Mouse (Mus musculus) thymus, adult 18-20 months (tissue): ENCODE data around the gene Tpst1.

ENCODE experiments used
- DNase-seq, 2 experiments: peaks; one replicate each; pipeline ENCODE4 v3.0.0; 2022; ENCODE audit warnings: mixed read lengths in 2 of 2

The Tpst1 gene

GRCm38 (mm10) chr5:130055688-130056087 is 17.4 kb upstream of the Tpst1 start:
- DNase-seq: no peak

- no peak for DNase-seq
Observed at GRCm38 (mm10) chr5:130056303-130056702, 16.8 kb upstream of the Tpst1 start.

- no peak for DNase-seq
Observed at GRCm38 (mm10) chr5:130059413-130060328, 13.5 kb upstream of the Tpst1 start.

- DNase-seq: no peak
Observed at GRCm38 (mm10) chr5:130060329-130060665, 12.8 kb upstream of the Tpst1 start.

GRCm38 (mm10) chr5:130062096-130062495 is 11.0 kb upstream of the Tpst1 start:
- DNase-seq: no peak

GRCm38 (mm10) chr5:130063760-130064159 is 9.4 kb upstream of the Tpst1 start:
- no peak for DNase-seq

GRCm38 (mm10) chr5:130065579-130065978 is 7.5 kb upstream of the Tpst1 start:
- no peak for DNase-seq

GRCm38 (mm10) chr5:130067841-130068264 is 5.3 kb upstream of the Tpst1 start:
- no peak for DNase-seq

- DNase-seq: no peak
Observed at GRCm38 (mm10) chr5:130074491-130074890, 1.4 kb downstream of the Tpst1 start.

- DNase-seq: no peak
Observed at GRCm38 (mm10) chr5:130076396-130076795, 3.3 kb downstream of the Tpst1 start.

- DNase-seq: no peak
Observed at GRCm38 (mm10) chr5:130078096-130078833, 5.1 kb downstream of the Tpst1 start.

- DNase-seq: no peak
Observed at GRCm38 (mm10) chr5:130078834-130079156, 5.7 kb downstream of the Tpst1 start.

GRCm38 (mm10) chr5:130079202-130080050 is 6.3 kb downstream of the Tpst1 start:
- peak; percentile 82 to 84 for DNase-seq

- DNase-seq: no peak
Observed at GRCm38 (mm10) chr5:130080051-130080681, 7.0 kb downstream of the Tpst1 start.

GRCm38 (mm10) chr5:130081181-130081881 is 8.2 kb downstream of the Tpst1 start:
- DNase-seq: no peak

GRCm38 (mm10) chr5:130082431-130082830 is 9.3 kb downstream of the Tpst1 start:
- DNase-seq: no peak

GRCm38 (mm10) chr5:130084271-130084670 is 11.1 kb downstream of the Tpst1 start:
- no peak for DNase-seq

GRCm38 (mm10) chr5:130088008-130088407 is 14.9 kb downstream of the Tpst1 start:
- no peak for DNase-seq

- no peak for DNase-seq
Observed at GRCm38 (mm10) chr5:130088612-130089011, 15.5 kb downstream of the Tpst1 start.

GRCm38 (mm10) chr5:130089177-130089576 is 16.1 kb downstream of the Tpst1 start:
- DNase-seq: no peak

GRCm38 (mm10) chr5:130089626-130090393 is 16.7 kb downstream of the Tpst1 start:
- no peak for DNase-seq
